Mouse (Mus musculus): ENCODE data around the gene Olfr1135. TPM values are rescaled to one million over a fixed set of nuclear protein-coding genes. Genes with fewer than 3 reads are reported as not detected.

The Olfr1135 gene
- polyA plus RNA-seq (2015; fragmentation: Nextera tagmentation; extraction: Ambion mirVana): not detected in 2 replicates

- Histone ChIP-seq H3K9ac (replicated peaks; ENCODE audit: low read depth, low read length) (no peak within 1 kb of the TSS), H3K4me1 (replicated peaks; ENCODE audit: control insufficient read depth, insufficient read depth, low read length) (no peaks in the 10 kb centered on the region), H3K4me2 (ENCODE audit: low read length) (no peak within 1 kb of the TSS), H3K36me3 (ENCODE audit: control insufficient read depth, insufficient read depth) (no peaks in the 10 kb centered on the region), H3K27me3 (replicated peaks; ENCODE audit: control insufficient read depth, insufficient read depth, low read length) (no peaks in the 10 kb centered on the region), H3K9me3 (ENCODE audit: control insufficient read depth, low read length) (no peaks in the 10 kb centered on the region), H3K4me3 (replicated peaks; ENCODE audit: low read length) (no peak within 1 kb of the TSS), H3K27ac (ENCODE audit: low read length) (no peak within 1 kb of the TSS)
- WGBS: 14% methylated on average over 1 of the region's 1 CpGs
- ATAC-seq: no peak
Measured at GRCm38 (mm10) chr2:87673564-87673963, at the start of gene Olfr1135. Gene Olfr1135 (minus strand): TSS chr2:87673664.

- no peak for ATAC-seq
- Histone ChIP-seq H3K9ac (replicated peaks; ENCODE audit: low read depth, low read length) (no peak within 1 kb of the TSS), H3K27me3 (replicated peaks; ENCODE audit: control insufficient read depth, insufficient read depth, low read length) (no peaks in the 10 kb centered on the region), H3K36me3 (ENCODE audit: control insufficient read depth, insufficient read depth) (no peaks in the 10 kb centered on the region), H3K4me3 (replicated peaks; ENCODE audit: low read length) (no peak within 1 kb of the TSS), H3K4me1 (replicated peaks; ENCODE audit: control insufficient read depth, insufficient read depth, low read length) (no peaks in the 10 kb centered on the region), H3K4me2 (ENCODE audit: low read length) (no peak within 1 kb of the TSS), H3K9me3 (ENCODE audit: control insufficient read depth, low read length) (no peaks in the 10 kb centered on the region), H3K27ac (ENCODE audit: low read length) (no peak within 1 kb of the TSS)
Measured at GRCm38 (mm10) chr2:87713079-87713478, 39.6 kb upstream of the Olfr1135 start, which contains the start of gene Olfr1137. Gene Olfr1137 (minus strand): TSS chr2:87713179.

GRCm38 (mm10) chr2:87693847-87694246, 20.4 kb upstream of the Olfr1135 start, which contains the start of gene Olfr1136:
Gene Olfr1136 (minus strand): TSS chr2:87693947.
- H3K36me3 ChIP-seq (ENCODE audit: control insufficient read depth, insufficient read depth): no peaks in the 10 kb centered on the region
- no peak for ATAC-seq
- H3K4me1 ChIP-seq (replicated peaks; ENCODE audit: control insufficient read depth, insufficient read depth, low read length): no peaks in the 10 kb centered on the region
- H3K4me3 ChIP-seq (replicated peaks; ENCODE audit: low read length): no peak within 1 kb of the TSS
- no peaks in the 10 kb centered on the region for H3K9me3 ChIP-seq (ENCODE audit: control insufficient read depth, low read length)
- H3K27me3 ChIP-seq (replicated peaks; ENCODE audit: control insufficient read depth, insufficient read depth, low read length): no peaks in the 10 kb centered on the region
- H3K27ac ChIP-seq (ENCODE audit: low read length): no peak within 1 kb of the TSS
- H3K4me2 ChIP-seq (ENCODE audit: low read length): no peak within 1 kb of the TSS
- no peak within 1 kb of the TSS for H3K9ac ChIP-seq (replicated peaks; ENCODE audit: low read depth, low read length)

GRCm38 (mm10) chr2:87658360-87658759, 15.1 kb downstream of the Olfr1135 start, which contains the start of gene Olfr1134:
Gene Olfr1134 (minus strand): TSS chr2:87658460.
- Histone ChIP-seq H3K4me1 (replicated peaks; ENCODE audit: control insufficient read depth, insufficient read depth, low read length) (no peaks in the 10 kb centered on the region), H3K4me3 (replicated peaks; ENCODE audit: low read length) (no peak within 1 kb of the TSS), H3K27me3 (replicated peaks; ENCODE audit: control insufficient read depth, insufficient read depth, low read length) (no peaks in the 10 kb centered on the region), H3K4me2 (ENCODE audit: low read length) (no peak within 1 kb of the TSS), H3K36me3 (ENCODE audit: control insufficient read depth, insufficient read depth) (no peaks in the 10 kb centered on the region), H3K9ac (replicated peaks; ENCODE audit: low read depth, low read length) (no peak within 1 kb of the TSS), H3K27ac (ENCODE audit: low read length) (no peak within 1 kb of the TSS), H3K9me3 (ENCODE audit: control insufficient read depth, low read length) (no peaks in the 10 kb centered on the region)
- WGBS: 88% methylated on average over 2 of the region's 2 CpGs
- ATAC-seq: no peak

- Histone ChIP-seq H3K27ac (ENCODE audit: low read length) (no peak within 1 kb of the TSS), H3K4me3 (replicated peaks; ENCODE audit: low read length) (no peak within 1 kb of the TSS), H3K9ac (replicated peaks; ENCODE audit: low read depth, low read length) (no peak within 1 kb of the TSS), H3K9me3 (ENCODE audit: control insufficient read depth, low read length) (no peaks in the 10 kb centered on the region), H3K4me1 (replicated peaks; ENCODE audit: control insufficient read depth, insufficient read depth, low read length) (no peaks in the 10 kb centered on the region), H3K4me2 (ENCODE audit: low read length) (no peak within 1 kb of the TSS), H3K36me3 (ENCODE audit: control insufficient read depth, insufficient read depth) (no peaks in the 10 kb centered on the region), H3K27me3 (replicated peaks; ENCODE audit: control insufficient read depth, insufficient read depth, low read length) (no peaks in the 10 kb centered on the region)
- ATAC-seq: no peak
Measured at GRCm38 (mm10) chr2:87647274-87647673, 26.2 kb downstream of the Olfr1135 start, which contains the start of gene Olfr1133. Gene Olfr1133 (minus strand): TSS chr2:87647374.

GRCm38 (mm10) chr2:87642441-87642840, 31.0 kb downstream of the Olfr1135 start:
- no peaks in the 10 kb centered on the region for H3K9me3 ChIP-seq (ENCODE audit: control insufficient read depth, low read length)
- no peak for ATAC-seq
- no peak overlapping the region for H3K4me3 ChIP-seq (replicated peaks; ENCODE audit: low read length)
- H3K4me2 ChIP-seq (ENCODE audit: low read length): no peak overlapping the region
- H3K27me3 ChIP-seq (replicated peaks; ENCODE audit: control insufficient read depth, insufficient read depth, low read length): no peaks in the 10 kb centered on the region
- H3K36me3 ChIP-seq (ENCODE audit: control insufficient read depth, insufficient read depth): no peaks in the 10 kb centered on the region
- H3K9ac ChIP-seq (replicated peaks; ENCODE audit: low read depth, low read length): no peak overlapping the region
- H3K4me1 ChIP-seq (replicated peaks; ENCODE audit: control insufficient read depth, insufficient read depth, low read length): no peaks in the 10 kb centered on the region
- H3K27ac ChIP-seq (ENCODE audit: low read length): no peak overlapping the region

GRCm38 (mm10) chr2:87637435-87637834, 36.0 kb downstream of the Olfr1135 start, which contains the start of gene Olfr1132:
Gene Olfr1132 (minus strand): TSS chr2:87637535.
- ATAC-seq: no peak
- Histone ChIP-seq H3K4me1 (replicated peaks; ENCODE audit: control insufficient read depth, insufficient read depth, low read length) (no peaks in the 10 kb centered on the region), H3K4me3 (replicated peaks; ENCODE audit: low read length) (no peak within 1 kb of the TSS), H3K27me3 (replicated peaks; ENCODE audit: control insufficient read depth, insufficient read depth, low read length) (no peaks in the 10 kb centered on the region), H3K27ac (ENCODE audit: low read length) (no peak within 1 kb of the TSS), H3K4me2 (ENCODE audit: low read length) (no peak within 1 kb of the TSS), H3K36me3 (ENCODE audit: control insufficient read depth, insufficient read depth) (no peaks in the 10 kb centered on the region), H3K9me3 (ENCODE audit: control insufficient read depth, low read length) (no peaks in the 10 kb centered on the region), H3K9ac (replicated peaks; ENCODE audit: low read depth, low read length) (no peak within 1 kb of the TSS)

GRCm38 (mm10) chr2:87626804-87627203, 46.7 kb downstream of the Olfr1135 start, which contains the start of gene Olfr1131:
Gene Olfr1131 (plus strand): TSS chr2:87627104.
- no peak within 1 kb of the TSS for H3K9ac ChIP-seq (replicated peaks; ENCODE audit: low read depth, low read length)
- H3K4me1 ChIP-seq (replicated peaks; ENCODE audit: control insufficient read depth, insufficient read depth, low read length): no peaks in the 10 kb centered on the region
- H3K36me3 ChIP-seq (ENCODE audit: control insufficient read depth, insufficient read depth): no peaks in the 10 kb centered on the region
- no peaks in the 10 kb centered on the region for H3K9me3 ChIP-seq (ENCODE audit: control insufficient read depth, low read length)
- no peaks in the 10 kb centered on the region for H3K27me3 ChIP-seq (replicated peaks; ENCODE audit: control insufficient read depth, insufficient read depth, low read length)
- H3K4me2 ChIP-seq (ENCODE audit: low read length): no peak within 1 kb of the TSS
- 72% methylated on average over 3 of the region's 3 CpGs for WGBS
- no peak within 1 kb of the TSS for H3K27ac ChIP-seq (ENCODE audit: low read length)
- ATAC-seq: no peak
- H3K4me3 ChIP-seq (replicated peaks; ENCODE audit: low read length): no peak within 1 kb of the TSS

Data from forebrain, embryonic 16.5 days (tissue).